Mouse (Mus musculus): ENCODE measurements around the gene Apex1. TPM values are rescaled to one million over a fixed set of nuclear protein-coding genes. Genes with fewer than 3 reads are reported as not detected.

Apex1 gene
- polyA plus RNA-seq, 1 experiment from 2014 or later, result 265 TPM

Other genes starting within 250 kb of the Apex1 start
- not detected in 2 replicates for gene Olfr747, start 231.8 kb upstream of the Apex1 start, polyA plus RNA-seq (2015; fragmentation: Nextera tagmentation; extraction: Ambion mirVana)
- gene Olfr748, start 217.6 kb upstream of the Apex1 start, polyA plus RNA-seq (2015; fragmentation: Nextera tagmentation; extraction: Ambion mirVana), result not detected in 2 replicates
- gene Olfr749, start 179.9 kb upstream of the Apex1 start, polyA plus RNA-seq (2015; fragmentation: Nextera tagmentation; extraction: Ambion mirVana), result not detected in 2 replicates
- gene Ttc5, start 139.4 kb upstream of the Apex1 start, polyA plus RNA-seq (2015; fragmentation: Nextera tagmentation; extraction: Ambion mirVana), result 60.5 and 61.8 TPM in 2 replicates
- gene Ccnb1ip1, start 117.2 kb upstream of the Apex1 start, polyA plus RNA-seq (2015; fragmentation: Nextera tagmentation; extraction: Ambion mirVana), result not detected in 2 replicates
- gene Parp2, start 117.1 kb upstream of the Apex1 start, polyA plus RNA-seq (2015; fragmentation: Nextera tagmentation; extraction: Ambion mirVana), result 57.1 and 59.2 TPM in 2 replicates
- 10.4 and 13.3 TPM in 2 replicates for gene Tep1, start 54.4 kb upstream of the Apex1 start, polyA plus RNA-seq (2015; fragmentation: Nextera tagmentation; extraction: Ambion mirVana)
- 0.23 and 0.29 TPM in 2 replicates for gene Klhl33, start 27.5 kb upstream of the Apex1 start, polyA plus RNA-seq (2015; fragmentation: Nextera tagmentation; extraction: Ambion mirVana)
- gene Osgep, start 75 bp upstream of the Apex1 start, polyA plus RNA-seq (2015; fragmentation: Nextera tagmentation; extraction: Ambion mirVana), result 134 and 136 TPM in 2 replicates
- gene Pip4p1, start 5.9 kb downstream of the Apex1 start, polyA plus RNA-seq (2015; fragmentation: Nextera tagmentation; extraction: Ambion mirVana), result 65.5 and 67.5 TPM in 2 replicates
- gene Pnp, start 6.1 kb downstream of the Apex1 start, polyA plus RNA-seq (2015; fragmentation: Nextera tagmentation; extraction: Ambion mirVana), result 96.6 and 99.1 TPM in 2 replicates
- not detected in 2 replicates for gene Gm49342, start 19.5 kb downstream of the Apex1 start, polyA plus RNA-seq (2015; fragmentation: Nextera tagmentation; extraction: Ambion mirVana)
- gene Pnp2, start 31.0 kb downstream of the Apex1 start, polyA plus RNA-seq (2015; fragmentation: Nextera tagmentation; extraction: Ambion mirVana), result 2.6 and 3.0 TPM in 2 replicates
- gene Rnase10, start 82.8 kb downstream of the Apex1 start, polyA plus RNA-seq (2015; fragmentation: Nextera tagmentation; extraction: Ambion mirVana), result 0.33 and 0.43 TPM in 2 replicates
- gene Rnase9, start 116.9 kb downstream of the Apex1 start, polyA plus RNA-seq (2015; fragmentation: Nextera tagmentation; extraction: Ambion mirVana), result not detected in 2 replicates
- not detected in 2 replicates for gene Rnase11, start 125.2 kb downstream of the Apex1 start, polyA plus RNA-seq (2015; fragmentation: Nextera tagmentation; extraction: Ambion mirVana)
- gene Rnase12, start 132.7 kb downstream of the Apex1 start, polyA plus RNA-seq (2015; fragmentation: Nextera tagmentation; extraction: Ambion mirVana), result 0.48 and 0.68 TPM in 2 replicates
- not detected in 2 replicates for gene Olfr750, start 149.5 kb downstream of the Apex1 start, polyA plus RNA-seq (2015; fragmentation: Nextera tagmentation; extraction: Ambion mirVana)
- gene Rnase4, start 166.1 kb downstream of the Apex1 start, polyA plus RNA-seq (2015; fragmentation: Nextera tagmentation; extraction: Ambion mirVana), result 209 and 240 TPM in 2 replicates
- 51.6 and 73.0 TPM in 2 replicates for gene Ang, start 166.2 kb downstream of the Apex1 start, polyA plus RNA-seq (2015; fragmentation: Nextera tagmentation; extraction: Ambion mirVana)
- gene Eddm3b, start 189.5 kb downstream of the Apex1 start, polyA plus RNA-seq (2015; fragmentation: Nextera tagmentation; extraction: Ambion mirVana), result not detected in 2 replicates
- gene Rnase6, start 198.9 kb downstream of the Apex1 start, polyA plus RNA-seq (2015; fragmentation: Nextera tagmentation; extraction: Ambion mirVana), result 1.3 and 2.0 TPM in 2 replicates
- 27.9 and 88.1 TPM in 2 replicates for gene Rnase1, start 221.8 kb downstream of the Apex1 start, polyA plus RNA-seq (2015; fragmentation: Nextera tagmentation; extraction: Ambion mirVana)
- not detected in 2 replicates for gene Rnase2b, start 237.3 kb downstream of the Apex1 start, polyA plus RNA-seq (2015; fragmentation: Nextera tagmentation; extraction: Ambion mirVana)